Mouse (Mus musculus) kidney, adult 2 months (tissue): ENCODE data around the gene Pafah1b1.

Source experiments
- CTCF ChIP-seq: fragments of 200-500 bp; conservative IDR thresholded peaks from 2 replicates; pipeline ENCODE4 v1.5.1; 2011; ENCODE audit warnings: low read depth, mild to moderate bottlenecking, control low read depth, low read length, moderate library complexity, mixed read lengths; ENCODE audit not compliant: insufficient read depth, insufficient read length
- POLR2A ChIP-seq: fragments of 200-500 bp; IDR thresholded peaks from one replicate; pipeline ENCODE4 v1.6.1; 2011; ENCODE audit warnings: low read depth, low read length, control low read depth

DNA sequence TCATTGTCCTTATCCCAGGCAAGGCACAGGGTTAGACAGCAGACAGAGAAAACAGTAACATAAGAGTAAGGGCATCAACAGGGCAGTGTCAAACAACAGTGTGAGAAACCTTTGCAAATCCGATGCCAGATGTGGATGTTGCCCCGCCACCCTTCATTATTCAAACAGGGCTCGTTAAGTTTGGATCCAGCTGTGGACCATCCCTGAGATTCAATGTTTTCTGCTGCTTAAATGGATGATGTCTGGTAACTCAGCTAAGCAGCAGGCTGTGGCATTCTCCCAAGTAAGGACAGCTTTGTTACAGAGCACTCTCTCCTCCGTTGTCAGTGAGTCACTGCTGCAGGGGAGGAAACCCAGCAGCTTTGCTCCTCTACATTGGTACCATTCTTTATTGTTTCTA is 49.3 kb downstream of the Pafah1b1 start:
- TF ChIP-seq CTCF (no peak), POLR2A (no peak)
